Mouse (Mus musculus) liver, embryonic 11.5 days (tissue): ENCODE data around the gene Rps19. TPM values are rescaled to one million over a fixed set of nuclear protein-coding genes. Genes with fewer than 3 reads are reported as not detected.
"Not testable (repeated sequence)": the region's sequence is repeated elsewhere in the genome, so short reads cannot be mapped to it uniquely, and the experiment has no call there.

Experiments used
- ATAC-seq: fragments of 200-750 bp; cut with Nextera tagmentation; replicated peaks from 2 replicates; pipeline ENCODE4 v1.8.0; 2017; ENCODE audit warnings: moderate number of reproducible peaks, mild to moderate bottlenecking, moderate TSS enrichment, moderate library complexity; ENCODE audit not compliant: low FRiP score
- DNase-seq: peaks from one replicate; pipeline ENCODE4 v3.0.0-alpha.2; 2017; ENCODE audit warnings: low spot score
- H3K27ac ChIP-seq: fragments of 300-500 bp; sonication (generic); 2 replicates; pipeline ENCODE4 v1.5.1; 2014; ENCODE audit warnings: mild to moderate bottlenecking, low read depth, low read length, control low read depth
- H3K27me3 ChIP-seq: fragments of 300-500 bp; sonication (generic); replicated peaks from 2 replicates; pipeline ENCODE4 v1.6.1; 2014; ENCODE audit warnings: low read length, mixed read lengths; ENCODE audit not compliant: control insufficient read depth, insufficient read depth
- H3K36me3 ChIP-seq: fragments of 300-500 bp; sonication (generic); 2 replicates; pipeline ENCODE4 v1.6.1; 2014; ENCODE audit warnings: mild to moderate bottlenecking, low read length, moderate library complexity, mixed read lengths; ENCODE audit not compliant: control insufficient read depth, insufficient read depth
- H3K4me1 ChIP-seq: fragments of 300-500 bp; sonication (generic); replicated peaks from 2 replicates; pipeline ENCODE4 v1.6.1; 2014; ENCODE audit warnings: low read length, mixed read lengths; ENCODE audit not compliant: control insufficient read depth, insufficient read depth
- H3K4me2 ChIP-seq: fragments of 300-500 bp; sonication (generic); 2 replicates; pipeline ENCODE4 v1.6.1; 2014; ENCODE audit warnings: mild to moderate bottlenecking, control low read depth, moderate library complexity
- H3K4me3 ChIP-seq: fragments of 300-500 bp; sonication (generic); 2 replicates; pipeline ENCODE4 v1.5.1; 2014; ENCODE audit warnings: low read depth, low read length, control low read depth
- H3K9ac ChIP-seq: fragments of 300-500 bp; sonication (generic); 2 replicates; pipeline ENCODE4 v1.6.1; 2014; ENCODE audit warnings: low read depth, low read length, control low read depth
- H3K9me3 ChIP-seq: fragments of 300-500 bp; sonication (generic); 2 replicates; pipeline ENCODE4 v1.6.1; 2016; ENCODE audit warnings: low read length, inconsistent platforms, mixed read lengths; ENCODE audit not compliant: control insufficient read depth
- WGBS: fragments of 180-500 bp; shearing (Covaris S2); extraction: QIAGEN DNeasy Blood & Tissue Kit; methylation state at CpG from one replicate; pipeline ENCODE4 v1.1.7; 2014; 5-methylcytosine and 5-hydroxymethylcytosine counted together
- polyA plus RNA-seq: library from polyadenylated mRNA; unstranded; fragments of >200 nt; fragmentation: Nextera tagmentation; extraction: Ambion mirVana; gene quantifications from 2 replicates; pipeline ENCODE4 v1.2.1, GENCODE M21; 2014

Gene Rps19
- polyA plus RNA-seq, 1 experiment from 2014 or later, result 2,620 TPM

DNA sequence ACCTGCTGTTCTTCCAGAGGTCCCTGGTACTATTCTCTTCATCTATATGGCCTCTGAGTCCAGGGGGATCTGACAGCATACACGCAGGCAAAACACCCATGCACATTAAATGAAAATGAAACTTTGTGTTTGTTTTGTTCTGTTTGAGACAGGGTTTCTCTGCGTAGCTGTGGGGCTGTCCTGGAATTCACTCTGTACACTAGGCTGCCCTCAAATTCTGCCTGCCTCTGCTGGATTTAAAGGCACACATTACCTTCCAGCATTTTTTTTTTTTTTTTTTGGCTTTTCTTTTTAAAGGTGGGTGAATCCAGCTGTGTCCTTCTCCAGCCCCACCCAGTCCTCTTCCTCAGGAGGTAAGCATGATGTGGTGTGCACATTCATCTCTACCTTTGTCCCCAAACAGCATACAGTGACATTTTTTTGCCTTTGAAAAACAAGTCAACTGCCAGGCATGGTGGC, 8.0 kb downstream of the Rps19 start:
- H3K27ac ChIP-seq, result no peak overlapping the region
- no peaks in the 10 kb centered on the region for H3K9me3 ChIP-seq
- ATAC-seq (no peak), DNase-seq (no peak)
- H3K4me2 ChIP-seq, result no peak overlapping the region
- H3K27me3 ChIP-seq, result no peaks in the 10 kb centered on the region
- H3K9ac ChIP-seq, result no peak overlapping the region
- peaks cover 30% of the 10 kb centered on the region for H3K36me3 ChIP-seq
- H3K4me1 ChIP-seq, result peaks cover 12% of the 10 kb centered on the region
- WGBS, result 75% methylated on average over 2 of the region's 2 CpGs
- no peak overlapping the region for H3K4me3 ChIP-seq

DNA sequence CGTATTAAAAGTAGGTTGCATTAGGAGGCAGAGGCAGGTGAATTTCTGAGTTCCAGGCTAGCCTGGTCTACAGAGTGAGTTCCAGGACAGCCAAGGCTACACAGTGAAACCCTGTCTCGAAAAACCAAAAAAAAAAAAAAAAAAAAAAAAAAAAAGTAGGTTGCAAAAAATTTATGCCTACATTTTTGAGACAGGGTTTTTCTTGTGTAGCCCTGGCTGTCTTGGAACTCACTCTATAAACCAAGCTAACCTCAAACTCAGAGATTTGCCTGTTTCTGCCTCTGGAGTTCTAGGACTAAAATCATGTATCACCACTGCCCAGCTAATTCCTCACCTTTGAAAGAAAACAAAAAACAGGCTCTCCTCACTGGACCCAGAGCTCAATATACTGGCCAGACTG, 11.6 kb downstream of the Rps19 start:
- H3K9ac ChIP-seq, DNase-seq, H3K36me3 ChIP-seq, H3K27me3 ChIP-seq, H3K9me3 ChIP-seq, H3K27ac ChIP-seq, ATAC-seq, H3K4me1 ChIP-seq, H3K4me2 ChIP-seq, H3K4me3 ChIP-seq: not testable (repeated sequence)
- 82% methylated on average over 2 of the region's 2 CpGs for WGBS

DNA sequence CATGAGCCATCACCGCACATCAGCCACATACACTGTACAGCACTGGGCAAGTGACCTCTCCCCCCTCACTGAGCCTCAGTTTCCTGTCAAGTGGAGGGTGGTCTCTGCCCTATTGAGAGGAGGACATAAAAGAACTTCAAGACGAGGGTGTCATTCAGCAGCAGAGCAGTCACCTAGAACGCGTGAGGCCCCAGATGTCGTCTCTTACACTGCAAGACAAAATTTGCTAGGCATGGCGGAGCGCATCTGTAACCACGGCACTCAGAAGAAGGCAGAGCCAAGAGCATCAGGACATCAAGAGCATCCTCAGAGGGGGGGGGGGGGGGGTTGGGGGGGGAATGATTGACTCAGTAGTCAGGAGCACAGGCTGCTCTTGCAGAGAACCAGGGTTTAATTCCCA, 12.1 kb downstream of the Rps19 start:
- no peaks in the 10 kb centered on the region for H3K4me1 ChIP-seq
- H3K4me3 ChIP-seq, result no peak overlapping the region
- no peak overlapping the region for H3K9ac ChIP-seq
- DNase-seq, result no peak
- WGBS, result 87% methylated on average over 8 of the region's 8 CpGs
- no peaks in the 10 kb centered on the region for H3K36me3 ChIP-seq
- no peak for ATAC-seq
- H3K9me3 ChIP-seq, result no peaks in the 10 kb centered on the region
- no peaks in the 10 kb centered on the region for H3K27me3 ChIP-seq
- H3K4me2 ChIP-seq, result no peak overlapping the region
- no peak overlapping the region for H3K27ac ChIP-seq

DNA sequence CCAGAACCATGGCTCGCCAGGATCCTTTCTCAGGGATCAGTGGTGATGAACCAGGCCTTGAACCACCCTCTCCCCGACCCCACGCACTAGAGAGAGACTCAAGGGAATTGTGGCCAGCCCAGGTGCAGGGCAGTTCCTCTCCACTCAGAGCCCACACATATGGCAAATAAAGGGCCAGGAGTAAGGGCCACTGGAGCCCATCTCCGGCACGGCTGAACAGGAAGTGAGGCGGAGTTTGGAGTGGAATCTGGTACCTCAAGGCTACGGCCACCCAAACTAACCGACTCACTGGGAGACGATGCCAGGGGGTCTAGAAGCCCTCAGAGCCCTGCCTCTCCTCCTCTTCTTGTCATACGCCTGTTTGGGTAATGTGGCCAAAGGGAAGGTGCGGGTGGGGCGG, 13.1 kb downstream of the Rps19 start, which contains the start of gene Cd79a:
Gene Cd79a (plus strand): TSS at position 158 of the 400 bp plus-strand sequence.
- Histone ChIP-seq H3K9me3 (no peaks in the 10 kb centered on the region), H3K4me3 (no peak within 1 kb of the TSS), H3K9ac (no peak within 1 kb of the TSS), H3K4me1 (peaks cover 6% of the 10 kb centered on the region), H3K27ac (no peak within 1 kb of the TSS), H3K27me3 (no peaks in the 10 kb centered on the region), H3K4me2 (no peak within 1 kb of the TSS), H3K36me3 (no peaks in the 10 kb centered on the region)
- 71% methylated on average over 12 of the region's 12 CpGs for WGBS
- ATAC-seq (no peak), DNase-seq (no peak)

DNA sequence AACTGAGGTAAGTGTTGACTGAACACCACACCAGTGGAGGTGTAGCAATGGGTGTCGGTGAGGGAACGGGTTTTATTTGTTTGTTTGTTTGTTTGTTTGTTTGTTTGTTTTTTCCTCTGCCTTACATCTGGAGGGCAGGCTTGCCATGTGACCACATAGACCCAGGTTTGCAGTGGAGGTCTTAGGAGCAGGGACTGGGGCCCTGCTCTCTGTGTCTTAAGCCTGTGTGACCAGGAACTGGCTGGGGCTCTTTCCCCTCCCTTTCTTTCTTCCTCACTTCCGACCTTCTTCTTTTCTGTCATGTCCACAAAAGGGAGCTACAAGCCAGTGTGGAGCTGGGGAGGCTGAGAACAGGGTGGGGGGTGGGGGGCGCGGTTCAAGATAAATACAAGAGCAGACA, 13.8 kb downstream of the Rps19 start:
- WGBS, result 73% methylated on average over 5 of the region's 5 CpGs
- no peak for ATAC-seq
- Histone ChIP-seq H3K9ac (no peak overlapping the region), H3K4me1 (peaks cover 10% of the 10 kb centered on the region), H3K4me3 (no peak overlapping the region), H3K36me3 (no peaks in the 10 kb centered on the region), H3K27me3 (no peaks in the 10 kb centered on the region), H3K4me2 (no peak overlapping the region), H3K9me3 (no peaks in the 10 kb centered on the region), H3K27ac (no peak overlapping the region)
- DNase-seq, result no peak

DNA sequence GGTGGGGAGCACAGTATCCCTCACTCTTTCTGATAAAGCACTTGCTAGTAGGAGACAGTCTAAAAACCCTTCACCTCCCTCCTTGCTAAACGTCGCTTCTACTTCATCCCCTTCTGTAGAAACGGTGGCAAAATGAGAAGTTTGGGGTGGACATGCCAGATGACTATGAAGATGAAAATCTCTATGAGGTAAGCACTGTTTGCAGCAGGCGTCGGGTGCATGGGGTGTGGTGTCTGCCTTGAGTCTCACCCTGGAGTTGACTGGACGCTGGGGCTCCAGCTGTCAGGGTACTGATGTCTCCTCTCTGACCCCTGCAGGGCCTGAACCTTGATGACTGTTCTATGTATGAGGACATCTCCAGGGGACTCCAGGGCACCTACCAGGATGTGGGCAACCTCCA, 16.9 kb downstream of the Rps19 start:
- no peak for DNase-seq
- WGBS, result 52% methylated on average over 6 of the region's 6 CpGs
- ATAC-seq, result no peak
- Histone ChIP-seq H3K36me3 (no peaks in the 10 kb centered on the region), H3K4me3 (no peak overlapping the region), H3K4me1 (peaks cover 20% of the 10 kb centered on the region), H3K27ac (no peak overlapping the region; the same call in 1 of the 2 replicates), H3K4me2 (no peak overlapping the region), H3K9me3 (no peaks in the 10 kb centered on the region), H3K9ac (no peak overlapping the region), H3K27me3 (no peaks in the 10 kb centered on the region)

DNA sequence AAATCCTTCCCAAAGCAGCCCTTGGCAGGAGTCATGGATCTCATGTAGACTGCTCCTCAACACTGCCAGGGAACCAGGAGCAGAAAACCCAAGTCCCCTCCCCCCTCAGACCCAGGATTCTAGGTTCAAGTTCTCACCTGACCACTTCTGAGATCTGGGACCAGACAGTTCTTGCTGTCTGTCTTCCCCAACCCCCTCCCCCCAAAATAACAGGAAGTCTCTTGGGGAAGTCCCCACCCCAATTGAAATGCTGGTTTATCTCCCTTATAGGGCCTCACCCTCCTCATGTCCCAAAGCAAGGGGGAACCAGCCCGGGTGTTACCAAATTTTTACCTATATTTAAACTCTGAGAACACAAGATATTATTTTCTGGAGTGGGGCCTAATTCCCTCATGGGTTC, 17.7 kb downstream of the Rps19 start:
- no peak for DNase-seq
- no peak for ATAC-seq
- peak overlapping the region; percentile 80 for H3K4me3 ChIP-seq
- H3K9ac ChIP-seq, result peak overlapping the region; percentile 80; the same call in 1 of the 2 replicates
- H3K4me1 ChIP-seq, result peaks cover 28% of the 10 kb centered on the region
- H3K36me3 ChIP-seq, result no peaks in the 10 kb centered on the region
- peak overlapping the region; percentile 84 for H3K27ac ChIP-seq
- H3K9me3 ChIP-seq, result no peaks in the 10 kb centered on the region
- H3K4me2 ChIP-seq, result peak overlapping the region; percentile 85
- 36% methylated on average over 1 of the region's 1 CpGs for WGBS
- H3K27me3 ChIP-seq, result no peaks in the 10 kb centered on the region

DNA sequence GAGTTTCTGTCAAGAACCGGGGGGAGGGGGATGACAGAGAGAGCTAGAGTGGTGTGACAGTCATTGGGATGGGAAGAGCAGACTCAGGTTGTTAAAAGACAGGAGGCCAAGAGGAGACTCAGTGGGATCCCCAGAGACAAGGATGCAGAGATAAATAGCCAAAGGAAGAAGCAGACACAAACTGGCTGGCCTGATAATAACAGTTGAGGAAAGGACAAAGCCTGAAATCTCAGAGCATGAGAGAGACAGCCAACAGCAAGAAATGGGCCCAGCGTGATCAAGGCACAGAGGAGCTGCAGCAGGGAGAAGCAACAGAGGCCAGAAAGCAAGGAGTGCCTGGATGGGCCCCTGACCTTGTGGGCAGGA, 18.1 kb downstream of the Rps19 start:
- H3K4me3 ChIP-seq, result peak overlapping the region; percentile 80
- no peaks in the 10 kb centered on the region for H3K9me3 ChIP-seq
- peak overlapping the region; percentile 85 for H3K4me2 ChIP-seq
- ATAC-seq (no peak), DNase-seq (no peak)
- 14% methylated on average over 2 of the region's 2 CpGs for WGBS
- H3K9ac ChIP-seq, result peak overlapping the region; percentile 80
- peaks cover 32% of the 10 kb centered on the region for H3K4me1 ChIP-seq
- H3K27ac ChIP-seq, result peak overlapping the region; percentile 84
- no peaks in the 10 kb centered on the region for H3K27me3 ChIP-seq
- no peaks in the 10 kb centered on the region for H3K36me3 ChIP-seq

DNA sequence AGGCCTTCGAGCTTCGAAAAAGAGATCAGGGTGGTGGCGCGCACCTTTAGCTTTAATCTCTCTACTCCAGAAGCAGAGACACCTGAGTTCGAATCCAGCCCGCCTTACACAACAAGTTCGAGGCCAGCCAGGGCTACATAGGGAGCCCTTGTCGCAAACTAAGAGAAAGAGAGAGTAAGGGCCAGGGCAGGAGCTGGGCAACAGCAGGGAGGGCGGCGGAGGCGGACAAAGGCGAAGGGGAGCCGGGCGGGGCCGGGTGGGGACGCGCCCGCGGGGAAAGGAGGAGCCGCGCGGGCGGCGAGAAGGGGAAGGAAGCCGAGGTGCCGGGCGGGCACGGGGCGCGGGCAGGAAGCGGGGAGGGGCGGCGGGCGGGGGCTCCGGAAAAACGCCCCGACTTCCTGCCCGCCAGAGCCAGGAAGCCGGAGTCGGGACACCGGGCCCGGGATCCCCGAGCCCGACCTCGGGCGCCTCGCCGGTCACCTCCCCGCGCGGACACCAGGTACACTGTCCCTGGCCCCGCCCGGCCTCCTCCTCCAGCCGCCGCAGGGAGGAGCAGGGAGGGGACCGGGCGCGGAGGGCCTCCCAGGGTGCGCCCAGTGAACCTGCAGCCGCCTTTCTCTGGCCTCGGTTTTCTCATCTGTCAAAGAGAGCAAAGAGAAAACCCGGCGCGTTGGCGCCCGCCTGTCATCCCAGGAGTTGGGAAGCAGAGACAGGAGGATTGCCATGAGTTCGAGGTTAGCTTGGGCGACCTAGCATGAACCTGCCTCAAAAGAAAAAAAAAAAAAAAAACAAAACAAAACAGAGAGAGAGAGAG, 18.7 kb downstream of the Rps19 start, which contains the start of gene Arhgef1:
Gene Arhgef1 (plus strand): TSS at position 283 of the 814 bp plus-strand sequence.
- peak; percentile 76 for DNase-seq
- H3K4me2 ChIP-seq, result peak within 1 kb of the TSS; percentile 85
- peaks cover 2% of the 10 kb centered on the region; the same call in 1 of the 2 replicates for H3K36me3 ChIP-seq
- H3K4me1 ChIP-seq, result peaks cover 38% of the 10 kb centered on the region
- H3K4me3 ChIP-seq, result peak within 1 kb of the TSS; percentile 80
- peak within 1 kb of the TSS; percentile 84 for H3K27ac ChIP-seq
- peak; percentile 55 for ATAC-seq
- H3K27me3 ChIP-seq, result no peaks in the 10 kb centered on the region
- H3K9me3 ChIP-seq, result no peaks in the 10 kb centered on the region
- 3% methylated on average over 59 of the region's 68 CpGs for WGBS
- H3K9ac ChIP-seq, result peak within 1 kb of the TSS; percentile 80
